Comparison of ENCODE assay signal across 8 mouse cellular contexts in genomic region chr12:104471351-104472217, GRCm38 (mm10). TPM values are rescaled to one million over a fixed set of nuclear protein-coding genes. Genes with fewer than 3 reads are reported as not detected.
DNase-seq lines count a peak whose midpoint lies in the region; ATAC-seq and TF ChIP-seq lines count a peak whose summit lies in the region.

No protein-coding gene starts in this region.

- no peak for TF ChIP-seq EP300 in heart, adult 2 months (IDR thresholded peaks at IDR 0.05; ENCODE audit: insufficient read depth, low read depth, low read length)

- intact Hi-C loops in heart, adult 2 months (cut with DNase I): no loop called here
- intact Hi-C loops in heart, postnatal 25 days (cut with DNase I): no loop called here

- no peaks in the 10 kb centered on the region for H3K79me2 ChIP-seq in heart, adult 2 months (replicated peaks; ENCODE audit: control insufficient read depth, insufficient read depth, low read length)

- WGBS in heart, adult 2 months: 14% methylated on average over 57 of the region's 57 CpGs
- 2% methylated on average over 57 of the region's 57 CpGs for whole genome bisulfite sequencing in heart, embryonic 16.5 days

- TF ChIP-seq CTCF in heart, adult 2 months (IDR thresholded peaks at IDR 0.05): no peak
- no peak for TF ChIP-seq CTCF in bone marrow macrophage, adult 2 months (IDR thresholded peaks at IDR 0.05; ENCODE audit: low read depth, low read length)

- no peak for TF ChIP-seq POLR2A in heart, adult 2 months (IDR thresholded peaks at IDR 0.05; ENCODE audit: insufficient read depth, low read depth, low read length)
- TF ChIP-seq POLR2A in bone marrow macrophage, adult 2 months (IDR thresholded peaks at IDR 0.05; ENCODE audit: borderline replicate concordance, low read depth, low read length): no peak

- peaks cover 28% of the 10 kb centered on the region for H3K27me3 ChIP-seq in heart, adult 2 months (ENCODE audit: control insufficient read depth, insufficient read depth, low read length)
- peaks cover 67% of the 10 kb centered on the region for H3K27me3 ChIP-seq in heart, embryonic 16.5 days (ENCODE audit: control insufficient read depth, insufficient read depth, low read length)

- peak overlapping the region; percentile 90 for H3K4me2 ChIP-seq in heart, embryonic 16.5 days (ENCODE audit: low read depth, low read length)

- H3K27ac ChIP-seq in heart, adult 2 months: no peak overlapping the region
- H3K27ac ChIP-seq in bone marrow macrophage, adult 2 months (ENCODE audit: insufficient read depth, low read depth, low read length): no peak overlapping the region
- no peak overlapping the region for H3K27ac ChIP-seq in heart, embryonic 16.5 days (ENCODE audit: low read length)

- ATAC-seq in heart, embryonic 16.5 days (replicated peaks; ENCODE audit: extremely low read depth, insufficient read depth, low FRiP score): no peak
- no peak for ATAC-seq in frontal cortex, adult (ENCODE audit: low TSS enrichment)

- H3K36me3 ChIP-seq in heart, adult 2 months (ENCODE audit: control insufficient read depth, insufficient read depth, low read length): no peaks in the 10 kb centered on the region
- no peaks in the 10 kb centered on the region for H3K36me3 ChIP-seq in heart, embryonic 16.5 days (ENCODE audit: control insufficient read depth, insufficient read depth)

- no peaks in the 10 kb centered on the region for H3K9me3 ChIP-seq in heart, embryonic 16.5 days (replicated peaks; ENCODE audit: control insufficient read depth, low read length)

- peak; percentile 16 to 26 for DNase-seq in heart, adult 2 months
- DNase-seq in heart, postnatal 25 days (ENCODE audit: low spot score): no peak
- DNase-seq in lung, postnatal 36 days: peak; percentile 8
- no peak for DNase-seq in adrenal gland, postnatal 14 days
- no peak for DNase-seq in MN1 (ENCODE audit: low spot score)

- H3K9ac ChIP-seq in heart, adult 2 months (ENCODE audit: low read depth, low read length): no peak overlapping the region
- no peak overlapping the region for H3K9ac ChIP-seq in heart, embryonic 16.5 days (ENCODE audit: low read length)

- no peak overlapping the region for H3K4me3 ChIP-seq in heart, adult 2 months
- peak overlapping the region; percentile 18 for H3K4me3 ChIP-seq in bone marrow macrophage, adult 2 months (ENCODE audit: insufficient read depth, low read length)
- H3K4me3 ChIP-seq in heart, embryonic 16.5 days (ENCODE audit: low read length): peak overlapping the region; percentile 70

- H3K4me1 ChIP-seq in heart, adult 2 months (ENCODE audit: control insufficient read depth, insufficient read depth, low read length): 0 out of 2 replicates have a peak, but pooled peaks cover 1% of the 10 kb centered on the region
- H3K4me1 ChIP-seq in bone marrow macrophage, adult 2 months (ENCODE audit: control insufficient read depth, insufficient read depth, low read length): peaks cover 8% of the 10 kb centered on the region
- peaks cover 27% of the 10 kb centered on the region for H3K4me1 ChIP-seq in heart, embryonic 16.5 days (ENCODE audit: control insufficient read depth, insufficient read depth, low read length)

RNA-seq across cellular contexts. Expression of gene Gsc, which starts 1.5 kb away (rescaled TPM):
- not detected for total RNA-seq in heart, adult 2 months (2021)
- polyA plus RNA-seq in heart, adult 2 months (2012; rRNA removed): 0.14 TPM in 1 of 2 replicates, not detected in the other
- total RNA-seq in heart, postnatal 25 days (2021): under 1 TPM in 1 of 2 experiments, not detected in 1; 0.20 TPM
- polyA plus RNA-seq in bone marrow macrophage, adult 2 months (2012; ENCODE audit: insufficient read depth, insufficient read length, missing spikeins): not detected in 2 replicates
- polyA plus RNA-seq in heart, embryonic 16.5 days (2015; fragmentation: Nextera tagmentation; extraction: Ambion mirVana): 0.39 and 0.43 TPM in 2 replicates
- not detected in 2 replicates for total RNA-seq in adrenal gland, postnatal 14 days (2021)

Comparison
In these comparisons a context has a peak if more than half of its experiments do, and no peak if none do; other contexts are left out.
1. DNase-seq: peak in heart, adult 2 months (2 of 2) and lung, postnatal 36 days (single experiment); none in heart, postnatal 25 days (single experiment), adrenal gland, postnatal 14 days (single experiment) and MN1 (single experiment).